Mouse (Mus musculus) urinary bladder, postnatal 14 days (tissue): ENCODE data around the gene Fgd3.

Experiments used
- DNase-seq: peaks from one replicate; pipeline ENCODE4 v3.0.0; 2021; ENCODE audit warnings: low spot score

Fgd3 gene

GRCm38 (mm10) chr13:49247740-49248466 lies 72.2 kb downstream of the Fgd3 start:
- no peak for DNase-seq

GRCm38 (mm10) chr13:49247232-49247739 lies 72.8 kb downstream of the Fgd3 start:
- DNase-seq = no peak

GRCm38 (mm10) chr13:49246626-49247025 lies 73.5 kb downstream of the Fgd3 start:
- no peak for DNase-seq

GRCm38 (mm10) chr13:49246011-49246410 lies 74.1 kb downstream of the Fgd3 start:
- DNase-seq = no peak

DNA sequence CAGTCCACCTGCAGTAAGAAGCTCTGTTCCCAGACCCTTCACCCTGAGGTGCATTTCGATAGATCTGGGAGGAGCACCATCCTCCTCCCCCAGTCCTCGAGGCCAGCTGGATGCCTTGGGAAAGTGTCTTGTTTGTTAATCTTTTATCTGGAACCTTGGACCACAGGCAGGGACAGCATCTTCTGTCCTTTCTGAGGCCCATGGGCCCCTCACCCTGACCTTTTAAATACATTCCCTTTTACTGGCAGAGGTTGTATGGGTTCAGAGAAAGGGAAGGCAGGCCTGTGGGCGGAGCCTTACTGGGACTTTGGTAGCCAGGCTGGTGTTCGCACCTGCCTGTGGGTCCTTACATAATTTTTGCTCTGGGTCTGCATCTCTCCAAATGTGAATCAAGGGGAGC lies 74.9 kb downstream of the Fgd3 start:
- DNase-seq = no peak

DNA sequence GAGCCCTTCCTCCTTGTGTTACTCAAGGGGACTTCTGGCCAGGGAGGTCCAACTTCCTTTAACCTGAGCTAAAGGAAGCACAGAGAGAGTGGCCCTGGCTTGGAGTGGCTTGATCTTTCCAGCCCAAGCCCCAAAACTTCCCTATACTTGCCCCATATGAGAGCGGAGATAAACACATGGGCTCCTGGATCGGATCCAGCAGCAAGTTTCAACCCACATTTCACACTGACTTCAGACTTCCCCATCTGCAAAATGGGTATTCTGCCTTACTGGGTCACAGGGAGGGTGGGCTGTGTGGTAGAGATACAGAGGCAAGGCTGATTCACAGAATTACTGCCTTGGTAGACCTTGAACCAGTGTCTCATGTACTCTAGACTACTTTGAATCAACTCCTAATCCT lies 76.6 kb downstream of the Fgd3 start:
- DNase-seq = no peak

GRCm38 (mm10) chr13:49242321-49243065 lies 77.6 kb downstream of the Fgd3 start:
- DNase-seq = no peak

- no peak for DNase-seq
Observed at GRCm38 (mm10) chr13:49238737-49239136, 81.4 kb downstream of the Fgd3 start.

DNA sequence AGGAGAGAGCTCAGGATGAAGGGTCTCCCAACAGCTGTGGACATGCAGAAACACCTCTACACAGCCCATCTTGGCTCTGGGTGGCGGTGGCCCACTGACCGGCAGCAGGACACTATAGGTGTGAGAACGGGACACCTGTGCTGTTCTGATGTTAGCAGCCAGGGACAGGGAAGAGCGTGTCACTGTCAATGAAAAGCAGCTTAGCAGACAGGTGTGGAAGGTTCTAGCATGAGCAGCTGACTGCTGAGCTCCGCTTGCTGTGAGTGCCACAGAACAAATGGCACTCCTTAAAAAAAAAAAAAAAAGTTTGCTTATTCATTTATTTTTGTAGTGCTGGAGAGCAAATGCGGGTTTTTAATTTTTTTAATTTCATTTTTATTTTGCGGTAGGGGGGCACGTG lies 82.5 kb downstream of the Fgd3 start:
- no peak for DNase-seq

DNA sequence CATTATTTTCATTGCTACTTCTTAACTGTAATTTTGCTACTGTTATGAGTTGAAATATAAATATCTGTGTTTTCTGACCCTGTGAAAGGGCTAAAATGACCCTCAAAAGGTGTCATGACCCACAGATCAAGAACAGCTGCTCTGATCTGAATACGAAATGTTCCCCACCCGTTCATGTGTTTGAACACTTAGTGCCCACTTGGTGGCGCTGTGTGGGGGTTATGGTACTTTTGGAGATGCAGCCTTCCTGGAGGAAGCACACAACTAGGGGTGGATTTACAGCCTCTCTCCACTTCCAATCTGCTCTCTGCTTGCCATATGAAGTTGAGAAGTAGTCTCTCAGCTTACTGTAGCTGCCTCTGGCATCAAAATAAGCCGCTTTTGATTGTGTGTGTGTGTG lies 85.4 kb downstream of the Fgd3 start:
- no peak for DNase-seq

- no peak for DNase-seq
Observed at GRCm38 (mm10) chr13:49233792-49234572, 86.1 kb downstream of the Fgd3 start.

DNA sequence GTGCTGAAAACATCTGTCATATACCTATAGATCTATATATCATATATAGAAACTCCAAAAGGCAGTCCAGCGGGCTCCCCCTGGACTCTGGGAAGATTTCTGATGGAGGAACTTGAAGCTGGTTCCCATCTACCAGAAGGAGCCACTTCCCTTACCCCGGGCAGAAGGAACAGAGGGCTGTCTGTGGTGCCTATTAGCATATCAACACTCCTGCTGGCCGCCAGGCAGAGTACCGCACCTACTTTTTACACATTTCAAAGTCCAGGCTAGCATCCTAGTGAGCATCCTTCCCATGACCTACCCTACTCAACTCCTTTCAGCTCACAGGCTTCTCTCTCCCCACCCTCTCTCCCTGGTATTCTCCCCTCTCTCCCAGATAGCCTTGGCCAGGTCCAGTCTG lies 94.5 kb downstream of the Fgd3 start:
- DNase-seq = no peak

GRCm38 (mm10) chr13:49225159-49225558 lies 95.0 kb downstream of the Fgd3 start:
- DNase-seq = no peak

- DNase-seq = no peak
Observed at GRCm38 (mm10) chr13:49224729-49225128, 95.4 kb downstream of the Fgd3 start.

- peak; percentile 40 for DNase-seq
Observed at GRCm38 (mm10) chr13:49224314-49224713, 95.8 kb downstream of the Fgd3 start.

- no peak for DNase-seq
Observed at GRCm38 (mm10) chr13:49220912-49221311, 99.2 kb downstream of the Fgd3 start.

DNA sequence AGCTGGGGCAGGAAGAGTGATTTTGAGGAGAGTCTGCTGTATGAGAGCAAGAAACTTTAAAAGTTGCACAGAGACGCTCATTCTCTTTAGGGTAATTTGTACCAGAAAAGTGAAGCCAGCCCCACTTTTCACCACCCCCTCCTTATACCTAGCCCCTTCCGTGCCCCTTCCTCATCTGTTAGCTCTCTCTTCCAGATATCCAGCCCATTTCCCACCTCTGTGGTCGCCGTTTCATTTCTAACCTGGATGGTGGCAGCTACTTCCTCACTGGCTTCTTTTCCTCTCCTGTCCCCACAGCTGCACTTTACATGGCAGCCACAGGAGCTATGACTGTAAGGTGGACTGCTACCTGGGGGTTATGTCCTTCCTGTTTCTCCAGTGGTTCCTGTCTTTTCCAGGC lies 100.7 kb downstream of the Fgd3 start:
- no peak for DNase-seq

GRCm38 (mm10) chr13:49218651-49219050 lies 101.5 kb downstream of the Fgd3 start:
- DNase-seq = no peak

DNA sequence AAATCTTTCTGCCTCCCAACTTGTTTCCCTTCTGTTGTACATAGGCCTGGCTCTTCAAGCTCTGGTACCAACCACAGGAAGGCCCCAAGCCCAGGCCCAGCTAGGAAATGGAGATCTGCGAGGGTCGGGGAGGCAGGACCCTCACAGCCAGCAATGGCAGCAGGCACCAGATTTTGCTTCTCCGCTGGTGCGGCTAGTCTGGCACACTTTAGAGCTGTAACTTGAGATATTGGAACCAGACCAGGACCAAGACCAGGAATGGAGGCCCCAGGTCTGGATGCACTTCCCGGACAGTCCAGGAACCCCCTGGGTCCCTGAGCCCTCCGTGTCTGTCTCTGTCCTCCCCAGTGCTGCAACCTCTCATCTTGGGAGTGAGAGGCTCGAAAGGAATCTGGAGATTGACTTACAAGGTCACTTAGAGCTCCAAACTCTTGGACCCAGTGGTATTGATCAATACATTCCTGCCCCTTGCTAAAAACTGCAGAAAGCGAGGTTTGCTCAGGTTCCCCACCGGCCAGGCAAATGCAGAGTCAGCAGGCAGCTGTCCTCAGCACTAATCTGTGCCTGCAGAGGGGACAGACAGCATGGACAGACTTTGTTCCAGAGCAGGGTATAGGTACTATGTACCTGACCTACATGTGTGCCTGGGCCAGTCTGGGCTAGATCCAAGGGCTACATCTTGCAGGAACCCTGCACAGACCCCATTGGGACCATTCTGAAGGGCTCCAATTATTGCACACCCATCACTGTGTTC lies 103.1 kb downstream of the Fgd3 start:
- no peak for DNase-seq

DNA sequence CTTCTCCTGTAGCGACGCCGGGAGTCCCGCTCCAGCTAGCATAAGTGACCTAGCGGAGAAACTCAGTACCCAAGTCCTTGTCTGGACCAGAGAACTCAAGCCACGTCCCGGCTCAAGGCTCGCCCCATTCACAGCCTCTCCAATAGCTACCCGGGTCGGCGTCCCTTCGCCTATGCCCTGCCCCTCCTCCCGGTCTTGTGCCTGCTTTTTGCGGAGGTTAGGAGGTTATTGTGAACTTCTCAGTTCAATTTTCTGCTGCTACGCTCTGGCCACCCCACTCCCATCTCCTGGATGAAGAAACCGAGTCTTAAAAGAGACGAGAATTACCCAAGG lies 103.9 kb downstream of the Fgd3 start:
- DNase-seq = no peak

DNA sequence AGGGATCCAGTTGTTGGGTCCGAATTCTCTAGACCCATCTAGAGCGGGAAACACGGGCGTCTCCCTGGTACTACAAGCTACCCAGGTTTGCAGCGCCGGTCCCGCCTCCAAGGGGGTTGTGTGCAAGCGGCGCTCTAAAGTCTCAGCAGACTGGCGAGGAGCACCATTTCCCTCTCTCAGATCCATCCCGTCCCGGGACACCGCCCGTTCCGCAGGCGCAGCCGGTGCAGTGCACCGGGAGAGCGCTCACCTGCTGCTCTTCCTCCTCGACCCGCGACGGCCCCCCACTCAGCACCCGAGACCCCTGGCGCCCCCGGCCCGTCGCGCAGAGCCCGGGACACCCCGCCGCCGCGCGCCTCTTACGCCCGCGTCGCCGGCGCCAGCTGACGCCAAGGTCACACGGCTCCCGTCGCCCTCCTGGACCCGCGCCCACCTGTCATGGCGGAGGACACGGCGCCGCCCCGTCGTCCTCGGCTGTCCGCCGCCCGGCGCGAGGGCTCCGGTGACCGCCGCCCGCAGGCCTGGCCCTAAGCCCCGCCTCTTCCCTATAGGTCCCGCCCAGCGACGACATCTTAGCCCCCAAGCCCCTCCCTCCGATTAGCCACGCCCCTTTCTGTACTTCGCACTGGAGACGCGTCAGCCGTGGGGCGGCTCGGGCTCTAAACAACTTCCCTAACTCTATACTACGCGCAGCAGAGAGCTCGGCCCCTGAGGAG lies 104.4 kb downstream of the Fgd3 start, which contains the start of gene Card19:
Gene Card19 (minus strand): TSS at position 534 of the 716 bp plus-strand sequence.
- DNase-seq = peak; percentile 98
